Mouse (Mus musculus): ENCODE results near the gene Akr1b10.
A peak's percentile ranks its signal among the peaks of the same experiment; 100 is the strongest.
"Not testable (repeated sequence)": the region's sequence is repeated elsewhere in the genome, so short reads cannot be mapped to it uniquely, and the experiment has no call there.

The Akr1b10 gene

DNA sequence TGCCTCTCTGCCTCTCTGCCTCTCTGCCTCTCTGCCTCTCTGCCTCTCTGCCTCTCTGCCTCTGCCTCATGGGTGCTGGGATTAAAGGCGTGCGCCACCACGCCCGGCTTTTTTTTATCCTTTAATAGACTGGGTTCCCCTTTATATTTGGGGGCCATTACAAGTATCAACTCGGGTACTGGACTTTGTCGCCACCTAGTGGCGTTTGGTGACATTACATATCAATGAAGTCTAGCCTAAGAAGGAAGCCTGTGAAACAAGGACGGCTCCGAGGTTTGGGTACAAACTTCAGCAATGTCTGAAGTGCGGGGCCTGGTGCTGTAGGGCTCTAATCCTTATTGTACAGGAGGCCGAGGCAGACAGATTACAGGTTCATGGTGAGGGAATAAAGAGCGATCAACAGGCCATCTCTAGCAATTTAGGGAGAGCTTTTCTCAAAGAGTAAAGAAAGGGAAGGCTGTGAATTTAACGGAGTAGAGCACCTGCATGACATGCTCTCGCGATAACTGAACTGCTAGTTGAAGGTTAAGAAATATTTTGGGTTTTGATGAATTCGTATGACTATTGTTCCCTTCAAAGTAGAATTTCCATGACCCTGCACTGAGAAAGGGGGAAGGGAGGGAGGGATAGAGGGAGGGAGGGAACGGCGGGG lies 12.2 kb upstream of the Akr1b10 start:
- peak; percentile 94 for DNase-seq (ENCODE audit: low read depth)

DNA sequence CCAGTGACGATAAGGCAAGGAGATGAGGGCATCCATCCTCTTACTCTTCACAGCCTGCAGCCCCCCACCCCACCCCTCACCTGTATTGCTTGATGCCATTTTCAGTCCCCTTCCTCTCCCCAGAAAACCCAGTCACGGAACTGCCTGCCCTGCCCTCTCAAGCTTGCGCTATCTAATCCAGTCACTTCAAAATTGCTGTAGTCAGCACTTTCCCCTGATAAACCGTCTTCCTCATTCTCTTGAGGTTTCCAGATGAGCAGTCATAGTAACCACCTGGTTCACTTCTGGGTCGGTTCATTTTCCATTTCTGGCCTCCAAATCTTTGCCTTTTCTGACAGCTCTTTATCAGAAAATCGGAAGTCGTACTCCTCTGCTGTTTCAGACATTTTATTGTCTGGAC lies 10.2 kb upstream of the Akr1b10 start:
- peak; percentile 67 for DNase-seq (ENCODE audit: low read depth)

DNA sequence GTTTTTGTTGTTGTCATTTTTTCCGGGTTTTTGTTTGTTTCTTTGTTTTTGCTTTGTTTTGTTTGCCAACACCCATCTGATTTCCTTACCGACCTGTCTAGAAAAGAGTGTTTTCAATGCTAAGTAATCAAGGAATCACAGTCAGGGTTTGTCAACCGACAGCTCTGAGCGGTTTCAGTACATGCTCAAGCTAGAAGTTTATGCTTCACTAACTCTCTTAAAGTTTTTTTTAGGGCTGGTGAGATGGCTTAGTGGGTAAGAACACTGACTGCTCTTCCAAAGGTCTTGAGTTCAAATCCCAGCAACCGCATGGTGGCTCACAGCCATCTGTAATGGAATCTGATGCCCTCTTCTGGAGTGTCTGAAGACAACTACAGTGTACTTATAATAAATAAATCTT lies 8.1 kb upstream of the Akr1b10 start:
- DNase-seq (ENCODE audit: low read depth): not testable (repeated sequence)

DNA sequence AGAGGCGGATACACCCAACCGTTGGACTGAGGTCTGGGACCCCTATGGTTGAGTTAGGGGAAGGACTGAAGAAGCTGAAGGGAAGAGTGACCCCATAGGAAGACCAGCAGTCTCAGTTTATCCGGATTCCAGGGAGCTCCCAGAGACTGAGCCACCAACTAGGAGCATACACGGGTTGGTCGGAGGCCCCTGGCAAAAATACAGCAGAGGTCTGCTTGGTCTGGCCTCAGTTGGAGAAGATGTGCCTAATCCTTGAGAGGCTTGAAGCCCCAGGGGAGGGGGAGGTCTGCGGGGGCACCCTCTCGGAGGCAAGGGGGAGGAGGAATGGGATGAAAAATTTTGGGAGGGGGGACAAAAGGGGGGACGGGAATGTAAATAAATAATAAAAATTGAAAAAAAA lies 617 bp upstream of the Akr1b10 start:
- no peak for DNase-seq (ENCODE audit: low read depth)

DNA sequence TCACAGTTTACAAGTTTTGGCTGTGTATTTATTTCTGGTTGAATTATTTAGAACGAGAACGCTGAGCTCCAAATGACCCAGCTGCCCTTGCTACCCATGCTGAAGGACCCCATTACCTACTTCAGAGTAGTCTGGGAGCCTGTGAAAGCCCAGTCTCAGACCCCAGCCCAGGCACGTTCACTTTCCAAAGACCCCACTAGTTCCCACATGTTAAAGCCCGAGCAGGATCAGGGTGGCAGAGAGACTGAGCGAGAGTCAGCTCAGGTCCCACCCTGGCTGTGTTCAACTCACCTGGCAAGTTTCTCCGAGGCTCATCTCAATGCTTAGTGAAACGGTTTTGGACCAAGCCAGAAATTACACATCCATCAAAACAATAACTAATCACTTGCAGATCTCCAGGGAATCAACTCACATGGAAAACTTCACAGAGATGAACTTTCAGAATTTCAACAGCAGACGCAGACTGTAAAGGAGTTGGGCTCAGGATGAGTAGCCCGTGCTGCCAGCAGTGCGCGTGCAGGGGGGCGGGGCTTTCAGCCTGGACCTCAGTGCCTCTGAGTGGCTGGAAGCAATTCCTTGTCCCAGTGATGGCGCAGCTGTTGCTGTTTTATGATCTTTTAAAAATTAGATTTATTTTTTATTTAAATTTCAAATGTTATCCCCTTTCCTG lies 818 bp downstream of the Akr1b10 start:
- peak; percentile 47 for DNase-seq (ENCODE audit: low read depth)

DNA sequence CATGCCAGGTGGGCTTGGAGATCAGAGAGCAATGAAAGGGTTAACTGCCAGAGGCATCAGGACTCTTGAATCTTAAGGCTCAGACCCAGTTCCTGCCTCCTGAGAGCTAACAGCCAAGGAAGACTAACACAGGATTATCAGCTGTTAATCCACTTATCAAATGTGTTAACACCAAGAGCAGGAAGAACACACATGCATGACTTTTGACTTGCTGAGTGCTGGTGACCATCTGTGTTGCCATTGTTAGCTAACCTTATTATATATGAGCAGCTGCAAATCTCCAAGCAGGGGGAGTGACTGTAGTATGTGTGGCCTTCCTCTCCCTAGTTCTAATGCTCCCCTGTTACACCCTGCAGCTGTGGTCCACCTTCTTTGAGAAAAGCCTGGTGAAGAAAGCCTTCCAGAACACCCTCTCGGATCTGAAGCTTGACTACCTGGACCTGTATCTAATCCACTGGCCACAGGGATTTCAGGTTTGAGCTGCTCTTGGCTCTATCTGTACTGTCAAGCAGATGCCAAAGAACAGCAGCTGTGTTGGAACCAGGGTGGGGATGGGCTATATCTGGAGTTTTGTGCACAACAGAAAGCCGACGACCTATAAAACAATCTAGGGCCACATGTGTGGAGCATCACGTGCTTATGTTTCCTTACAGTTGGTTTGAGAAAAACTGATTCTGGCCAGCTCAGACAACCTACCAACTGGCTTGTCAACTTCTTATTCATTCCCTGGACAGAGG lies 4.6 kb downstream of the Akr1b10 start:
- DNase-seq (ENCODE audit: low read depth): no peak

DNA sequence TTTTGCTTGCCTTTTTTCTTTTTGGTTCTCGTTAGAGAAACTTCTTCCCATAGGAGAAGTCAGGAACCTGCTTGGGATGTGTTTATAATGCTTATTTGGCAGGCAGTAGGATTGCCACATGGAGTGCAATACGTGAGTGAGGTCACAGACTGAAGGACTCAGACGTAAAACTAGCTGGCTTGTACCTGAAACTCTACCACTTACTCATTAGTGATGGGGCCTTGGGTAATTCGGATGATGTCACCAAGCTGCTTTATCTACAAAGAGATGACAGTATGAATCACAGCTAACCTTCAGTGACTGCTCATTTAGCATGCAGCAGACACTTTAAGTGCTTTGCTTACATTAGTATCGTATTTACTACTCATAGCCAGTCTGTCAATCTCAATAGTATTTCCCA lies 11.9 kb downstream of the Akr1b10 start:
- DNase-seq (ENCODE audit: low read depth): peak; percentile 24

DNA sequence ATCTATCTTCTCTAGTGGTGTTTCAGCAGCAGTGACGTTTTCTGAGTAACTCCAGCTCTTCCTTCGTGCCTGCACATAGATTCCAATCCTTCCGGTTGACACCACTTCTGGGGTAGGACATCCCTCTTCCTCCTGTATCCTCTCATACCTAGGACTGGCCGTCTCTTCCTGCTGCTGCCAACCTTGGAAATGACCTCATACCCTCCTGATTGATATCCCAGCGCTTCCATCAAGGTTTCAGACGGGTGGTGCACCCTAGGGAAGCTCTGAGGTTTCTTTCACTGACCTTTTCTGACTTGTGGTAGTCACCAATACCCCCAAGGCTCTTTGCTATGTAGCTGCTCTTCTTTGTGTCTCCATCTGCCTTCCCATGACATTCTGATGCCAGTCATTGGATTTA lies 14.4 kb downstream of the Akr1b10 start:
- no peak for DNase-seq (ENCODE audit: low read depth)

DNA sequence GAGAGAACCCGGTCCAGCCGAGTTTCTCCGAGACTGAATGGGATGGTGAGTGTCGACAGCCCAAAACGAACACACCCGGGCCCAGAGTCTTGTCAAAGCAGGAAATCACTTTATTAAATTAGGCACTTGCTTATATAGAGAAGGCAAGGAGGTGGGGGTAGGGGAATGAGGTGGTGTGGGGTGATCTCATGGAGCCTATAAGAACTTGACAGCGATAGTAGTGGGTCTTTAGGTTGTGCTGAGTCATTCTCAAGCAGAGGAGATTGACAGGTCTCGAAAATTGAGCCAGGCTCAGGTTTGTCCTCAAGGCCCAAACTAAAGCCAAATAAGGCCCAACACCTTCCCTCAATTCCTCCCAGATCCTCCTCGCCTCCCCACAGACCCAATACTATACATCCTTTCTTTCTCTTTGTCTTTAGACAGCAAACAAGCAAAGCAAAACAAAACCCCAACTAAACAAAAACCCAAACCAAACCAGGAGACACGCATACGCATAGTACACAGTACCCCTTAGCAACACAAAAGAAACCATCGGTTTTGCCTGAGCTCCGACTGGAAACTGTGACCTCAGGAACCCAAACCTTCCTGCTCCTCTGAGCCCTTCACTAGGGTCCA lies 15.7 kb downstream of the Akr1b10 start:
- peak; percentile 19 for DNase-seq (ENCODE audit: low read depth)

DNA sequence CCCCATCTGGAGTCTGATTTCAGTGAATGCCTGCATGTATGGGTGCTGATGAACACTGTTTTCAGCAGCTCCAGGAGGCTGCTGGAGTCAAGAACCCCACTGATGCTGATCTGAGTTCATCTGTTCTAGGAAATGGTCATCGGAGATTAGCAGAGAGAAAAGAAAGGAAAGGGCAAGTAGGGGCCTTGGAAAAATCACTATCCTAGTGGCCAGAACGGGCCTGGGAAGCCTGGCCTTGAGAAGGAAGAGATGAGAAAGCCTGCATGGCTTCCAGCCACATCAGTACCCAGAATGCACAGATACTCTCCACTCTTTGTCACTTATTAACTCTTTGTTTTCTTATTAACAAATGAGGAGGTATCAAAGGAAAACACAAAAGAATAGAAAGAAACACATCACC lies 16.7 kb downstream of the Akr1b10 start:
- no peak for DNase-seq (ENCODE audit: low read depth)

DNA sequence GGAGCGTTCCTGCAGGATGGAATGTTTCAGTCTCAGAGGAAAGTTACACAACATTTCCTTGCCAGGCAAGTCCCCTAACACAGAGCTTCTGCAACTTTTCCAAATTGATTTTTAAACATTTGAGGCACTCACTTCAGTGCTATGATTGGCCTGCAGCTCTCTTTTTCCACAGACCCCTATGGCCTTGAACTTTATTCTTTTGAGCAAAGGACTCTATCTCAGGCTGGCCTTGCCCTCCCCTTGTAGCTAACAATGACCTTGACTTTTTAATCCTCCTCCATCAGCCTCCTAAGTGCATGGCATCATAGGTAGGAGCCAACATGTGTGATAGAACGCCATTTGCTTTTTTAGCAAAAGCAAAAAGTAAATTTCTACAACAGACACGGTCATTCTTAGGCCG lies 22.7 kb downstream of the Akr1b10 start:
- DNase-seq (ENCODE audit: low read depth): no peak

DNA sequence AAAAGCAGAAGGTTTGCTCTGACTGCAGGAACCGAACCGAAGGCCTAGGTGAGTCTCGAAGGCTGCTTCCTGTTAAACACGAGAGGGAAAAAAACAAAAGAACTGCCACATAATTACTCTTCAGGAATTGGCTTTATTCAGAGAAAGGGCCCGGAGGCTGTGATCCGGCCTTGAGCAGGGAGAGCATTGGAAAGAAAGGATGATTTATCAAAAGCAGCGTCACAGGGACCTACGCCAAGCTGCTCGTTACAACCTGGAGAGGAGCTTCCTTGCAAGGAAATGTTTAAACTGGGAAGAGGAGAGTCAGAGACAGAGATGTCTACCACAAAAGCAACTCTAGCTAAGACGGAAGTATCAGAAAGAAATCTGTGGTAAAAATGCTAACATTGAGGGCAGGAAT lies 23.4 kb downstream of the Akr1b10 start:
- DNase-seq (ENCODE audit: low read depth): no peak

DNA sequence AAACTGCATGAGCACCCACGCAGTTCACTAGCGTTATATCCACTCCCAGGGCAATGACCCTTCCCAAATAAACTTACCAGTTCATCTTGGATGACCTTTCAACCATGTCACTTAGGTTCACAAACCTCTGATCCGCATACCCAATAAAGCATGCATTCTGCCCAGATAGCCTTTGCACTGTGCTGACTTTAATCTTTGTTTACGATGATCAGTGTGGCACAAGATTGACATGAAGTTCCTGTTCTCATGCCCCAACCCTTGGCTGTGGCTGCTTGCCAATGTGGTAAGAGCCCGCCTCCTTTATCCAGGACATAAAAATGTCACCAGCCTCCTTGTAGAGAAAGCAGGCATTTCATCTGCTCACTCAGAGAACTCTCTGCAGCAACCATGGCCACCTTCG lies 28.0 kb downstream of the Akr1b10 start, which contains the start of gene Akr1b7:
Gene Akr1b7 (plus strand): TSS at position 312 of the 400 bp plus-strand sequence.
- DNase-seq (ENCODE audit: low read depth): peak; percentile 43

DNA sequence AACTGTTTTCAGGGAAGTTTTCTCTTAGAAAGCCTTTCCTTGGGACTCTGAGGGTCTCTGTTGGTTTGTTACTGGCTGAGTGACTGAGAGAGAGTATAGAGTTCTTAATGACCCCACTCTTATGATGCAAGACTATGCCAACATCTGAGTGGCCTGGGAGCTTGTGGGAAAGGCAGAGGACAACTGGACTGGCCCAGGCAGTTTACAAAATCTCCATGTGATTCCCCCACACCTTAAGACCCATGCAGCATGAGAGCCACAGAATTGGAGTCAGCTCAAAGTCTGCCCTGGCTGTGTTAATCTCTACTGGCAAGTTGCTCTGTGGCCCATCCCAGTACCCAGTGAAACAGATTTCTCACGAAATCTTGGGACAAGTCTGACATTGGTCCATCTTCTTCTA lies 28.7 kb downstream of the Akr1b10 start:
- no peak for DNase-seq (ENCODE audit: low read depth)

DNA sequence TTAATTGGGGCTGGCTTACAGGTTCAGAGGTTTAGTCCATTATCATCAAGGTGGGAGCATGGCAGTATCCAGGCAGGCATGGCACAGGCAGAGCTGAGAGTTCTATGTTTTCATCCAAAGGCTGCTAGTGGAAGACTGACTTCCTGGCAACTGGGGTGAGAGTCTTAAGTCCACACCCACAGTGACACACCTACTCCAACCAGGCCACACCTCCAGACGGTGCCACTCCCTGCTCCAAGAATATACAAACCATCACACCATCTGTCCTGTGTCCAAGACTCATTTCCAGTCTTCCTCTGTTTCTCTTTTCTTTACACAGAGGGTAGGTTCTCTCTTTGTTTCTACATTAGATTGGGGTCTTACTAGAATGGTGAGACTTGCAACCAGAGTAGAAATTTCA lies 29.4 kb downstream of the Akr1b10 start:
- DNase-seq (ENCODE audit: low read depth): not testable (repeated sequence)

DNA sequence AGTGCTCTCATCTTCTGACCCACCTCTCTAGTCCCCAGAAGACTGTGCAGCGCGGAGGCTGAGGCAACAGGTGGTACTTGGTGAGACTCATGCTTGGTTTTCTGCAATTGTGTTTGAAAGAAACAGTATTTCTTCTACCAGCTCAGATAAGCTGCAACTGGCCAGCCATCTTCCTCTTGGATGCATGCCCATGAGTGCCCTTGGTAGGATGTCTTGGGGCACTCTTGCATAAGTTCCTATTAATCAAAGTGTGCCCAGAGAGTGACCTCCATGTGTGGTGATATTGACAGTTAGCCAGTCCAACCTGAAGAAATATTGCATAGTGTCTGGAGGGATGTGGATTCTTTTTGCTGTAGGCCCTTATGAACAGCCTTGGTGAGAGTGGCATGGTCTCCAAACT lies 32.5 kb downstream of the Akr1b10 start:
- peak; percentile 57 for DNase-seq (ENCODE audit: low read depth)

DNA sequence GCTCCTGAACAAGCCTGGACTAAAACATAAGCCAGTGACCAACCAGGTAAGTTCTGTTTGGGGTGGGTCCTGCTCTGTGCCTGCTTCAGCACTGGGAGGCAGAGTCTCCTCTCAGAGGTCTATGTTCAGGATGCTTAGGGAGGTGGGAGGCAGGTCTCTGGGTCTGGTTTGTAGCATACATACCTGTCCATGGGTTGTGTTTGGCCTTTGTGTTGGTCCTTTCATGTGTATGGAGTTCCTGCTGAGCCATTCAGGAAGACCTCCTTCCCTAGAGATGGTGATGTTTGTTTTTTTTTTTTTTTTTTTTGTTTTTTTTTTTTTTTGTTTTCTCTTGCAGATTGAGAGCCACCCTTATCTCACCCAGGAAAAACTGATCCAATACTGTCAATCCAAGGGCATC lies 35.1 kb downstream of the Akr1b10 start:
- DNase-seq (ENCODE audit: low read depth): no peak

DNA sequence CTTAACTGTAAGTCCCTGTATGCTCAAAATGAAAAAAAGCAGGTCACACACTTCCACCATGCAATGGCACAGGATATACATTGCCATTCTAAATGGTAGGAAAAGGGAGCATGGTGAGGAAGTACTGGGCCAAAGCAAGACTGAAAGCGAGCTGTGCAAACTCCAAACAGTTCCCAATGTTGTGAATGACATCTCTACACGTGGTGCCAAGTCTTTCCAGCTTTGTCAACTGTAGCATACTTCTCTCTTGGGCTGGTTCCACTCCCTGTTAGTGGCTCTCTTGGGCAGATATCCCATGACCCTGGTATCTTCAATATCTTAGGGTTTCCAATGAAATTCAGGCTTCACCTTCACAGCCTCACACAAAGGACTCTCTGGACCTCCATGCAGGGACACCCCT lies 55.0 kb downstream of the Akr1b10 start:
- DNase-seq (ENCODE audit: low read depth): no peak

DNA sequence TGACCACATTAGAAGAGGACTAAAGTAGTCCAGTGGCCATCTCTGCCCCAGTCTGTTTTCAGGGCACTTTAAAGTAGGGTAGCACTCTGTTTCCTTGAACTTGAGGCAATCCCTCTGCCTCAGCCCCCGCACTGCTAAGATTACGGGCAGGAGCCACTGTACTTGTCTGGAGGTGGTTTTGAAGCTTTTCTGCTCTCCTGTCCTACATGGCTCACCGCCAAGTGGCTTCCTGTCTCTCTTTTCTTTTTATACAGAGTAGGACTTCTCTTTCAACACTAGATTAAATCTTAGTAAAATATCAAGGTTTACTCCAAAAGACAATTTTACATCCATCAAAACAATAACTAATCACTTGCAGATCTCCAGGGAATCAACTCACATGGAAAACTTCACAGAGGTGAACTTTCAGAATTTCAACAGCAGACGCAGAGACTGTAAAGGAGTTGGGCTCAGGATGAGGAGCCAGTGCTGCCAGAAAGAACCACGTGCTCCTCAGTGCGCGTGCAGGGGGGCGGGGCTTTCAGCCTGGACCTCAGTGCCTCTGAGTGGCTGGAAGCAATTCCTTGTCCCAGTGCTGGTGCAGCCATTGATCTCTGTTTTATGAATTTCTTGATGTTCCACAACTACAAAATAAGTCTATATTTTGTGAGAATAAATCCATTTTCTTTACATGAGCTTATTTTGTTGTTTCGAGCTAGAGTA lies 57.7 kb downstream of the Akr1b10 start:
- DNase-seq (ENCODE audit: low read depth): no peak

DNA sequence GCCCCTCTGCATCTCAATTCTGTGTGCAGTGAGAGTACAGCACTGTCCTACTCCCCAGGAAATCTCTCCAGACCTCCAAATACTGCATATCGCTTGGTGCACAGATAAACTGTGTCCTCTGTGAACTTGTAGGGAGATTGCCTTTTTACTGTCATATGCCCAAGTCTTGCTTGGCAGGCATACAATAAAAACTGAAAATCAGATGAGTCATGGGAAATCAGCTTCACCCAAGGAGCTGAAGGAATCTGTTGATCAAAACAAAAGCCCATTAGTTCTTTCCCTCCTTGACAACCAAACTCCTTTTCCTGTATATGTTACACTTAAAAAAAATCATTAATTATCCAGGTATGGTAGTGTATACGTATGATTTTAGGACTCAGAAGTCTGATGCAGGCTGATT lies 59.8 kb downstream of the Akr1b10 start:
- DNase-seq (ENCODE audit: low read depth): no peak

Measured in 416B (cell line).